Mouse (Mus musculus) kidney, postnatal 14 days (tissue): ENCODE measurements around the gene Zfp266.
A peak's percentile ranks its signal among the peaks of the same experiment; 100 is the strongest.
"Not testable (repeated sequence)": the region's sequence is repeated elsewhere in the genome, so short reads cannot be mapped to it uniquely, and the experiment has no call there.

Experiments used
- DNase-seq: peaks from one replicate; pipeline ENCODE4 v3.0.0; 2022; ENCODE audit warnings: mixed read lengths

Gene Zfp266

GRCm38 (mm10) chr9:20521306-20521957 is at the start of gene Zfp266:
TSS of gene Zfp266 (minus strand) at chr9:20521417.
- peak; percentile 93 for DNase-seq

GRCm38 (mm10) chr9:20565326-20566030 is 44.3 kb upstream of the Zfp266 start:
- not testable (repeated sequence) for DNase-seq

DNA sequence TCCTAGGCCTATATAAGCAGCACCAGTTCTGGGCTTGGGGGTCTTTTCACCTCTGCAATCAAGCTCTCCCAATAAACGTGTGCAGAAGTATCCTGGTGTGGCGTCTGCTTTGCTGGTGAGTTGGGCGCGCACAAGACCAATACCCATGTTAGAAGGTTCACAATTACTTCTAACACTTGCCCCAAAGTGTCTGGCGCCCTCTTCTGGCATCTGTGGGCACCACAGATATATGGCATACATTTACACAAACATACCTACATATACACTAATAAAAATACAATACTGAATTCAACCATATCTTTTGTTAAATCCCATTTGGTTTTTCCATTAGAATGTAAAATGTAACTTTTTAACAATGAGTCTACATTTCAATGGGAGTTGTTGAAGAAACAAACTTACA is 41.0 kb upstream of the Zfp266 start:
- no peak for DNase-seq

GRCm38 (mm10) chr9:20552698-20553097 is 31.5 kb upstream of the Zfp266 start:
- no peak for DNase-seq

DNA sequence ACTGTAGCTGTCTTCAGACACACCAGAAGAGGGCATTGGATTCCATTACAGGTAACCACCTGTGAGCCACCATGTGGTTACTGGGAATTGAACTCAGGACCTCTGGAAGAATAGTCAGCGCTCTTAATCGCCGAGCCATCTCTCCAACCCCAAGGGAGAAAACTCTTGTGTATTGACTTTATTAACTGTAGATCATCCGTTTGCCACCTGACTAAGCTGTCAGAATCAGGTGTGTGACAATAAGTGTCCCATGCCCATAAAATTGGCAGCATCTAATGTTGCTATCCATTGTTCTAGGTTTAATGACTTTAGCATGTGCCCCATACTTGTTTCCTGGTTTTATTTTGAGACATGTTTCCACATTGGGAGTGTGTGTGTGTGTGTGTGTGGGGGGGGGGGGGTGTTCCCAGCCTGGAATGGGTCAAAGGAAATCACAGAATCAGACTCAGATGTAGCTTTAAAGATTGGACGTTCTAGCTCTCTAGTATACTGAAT is 30.6 kb upstream of the Zfp266 start:
- DNase-seq: no peak

DNA sequence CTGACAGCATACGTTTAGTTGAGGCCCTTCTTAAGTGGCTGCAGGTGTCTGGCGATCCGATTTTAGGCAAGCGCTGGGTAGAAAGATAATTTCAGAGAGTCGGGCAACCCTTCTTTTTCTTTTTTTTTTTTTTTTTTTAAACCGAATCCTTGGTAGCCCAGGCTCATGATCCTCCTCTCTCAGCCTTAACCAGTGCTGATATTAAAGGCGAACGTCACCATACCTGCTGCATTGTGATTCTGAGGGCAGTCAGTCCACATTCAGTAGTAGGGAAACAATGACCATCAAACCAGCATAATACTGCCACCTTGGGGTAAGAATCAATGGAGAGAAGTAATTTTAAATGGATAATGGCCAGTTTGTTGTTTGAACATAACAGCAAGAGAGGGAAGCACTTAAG is 23.9 kb upstream of the Zfp266 start:
- peak; percentile 57 for DNase-seq

DNA sequence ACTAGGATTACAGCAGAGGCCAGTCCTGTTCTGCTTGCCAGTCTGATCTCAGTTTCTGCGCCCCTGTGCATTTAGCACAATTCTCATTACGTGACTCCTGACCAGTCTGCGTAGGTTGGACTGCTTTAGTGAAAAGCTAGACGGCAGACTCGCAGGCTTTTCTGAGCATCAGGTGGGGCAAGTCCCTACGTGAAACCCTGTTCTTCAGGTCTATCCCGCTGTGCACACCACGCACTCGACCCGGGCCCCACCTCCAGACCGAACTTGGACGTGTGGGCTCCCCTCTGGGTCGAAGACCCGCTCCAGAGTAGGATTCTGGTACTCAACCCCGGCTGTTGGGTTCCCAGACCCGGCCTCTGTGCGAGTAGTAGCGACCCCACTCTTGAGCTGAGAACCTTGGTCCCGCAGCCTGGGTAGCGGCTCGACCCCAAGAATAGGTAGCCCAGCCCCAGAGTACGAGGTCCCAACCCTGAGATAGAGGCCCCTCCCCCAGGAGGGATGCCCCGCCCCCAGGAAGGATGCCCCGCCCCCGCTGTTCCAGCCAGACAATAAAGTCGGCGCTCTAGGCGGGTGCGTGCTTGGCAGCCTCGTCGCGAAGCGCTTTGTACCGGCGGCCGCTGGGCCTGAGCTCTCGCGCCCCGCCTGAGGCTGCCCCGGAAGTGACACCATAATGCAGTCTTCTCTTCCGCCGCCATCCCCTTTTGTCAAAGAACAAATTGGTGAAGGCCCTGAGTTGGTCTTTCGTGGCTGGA is 23.0 kb upstream of the Zfp266 start:
- peak; percentile 91 for DNase-seq

DNA sequence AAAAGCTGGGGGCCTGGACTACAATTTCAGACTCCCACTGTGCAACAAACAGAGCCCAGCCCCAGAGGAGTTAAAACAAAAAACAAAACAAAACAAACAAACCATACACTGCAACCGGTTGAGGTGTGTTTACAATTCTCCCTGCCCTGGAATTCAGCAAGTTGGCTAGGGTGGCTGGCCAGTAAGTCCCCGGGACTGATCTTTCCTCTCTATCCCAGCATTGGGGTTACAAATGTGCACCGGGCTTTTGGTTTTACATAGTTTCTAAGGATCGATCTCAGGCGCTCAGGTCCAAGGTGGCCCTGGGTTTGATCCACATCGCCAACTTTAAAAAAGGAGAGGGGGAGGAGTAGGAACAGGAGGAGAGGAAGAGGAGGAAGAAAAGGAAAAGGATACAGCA is 22.3 kb upstream of the Zfp266 start:
- no peak for DNase-seq

DNA sequence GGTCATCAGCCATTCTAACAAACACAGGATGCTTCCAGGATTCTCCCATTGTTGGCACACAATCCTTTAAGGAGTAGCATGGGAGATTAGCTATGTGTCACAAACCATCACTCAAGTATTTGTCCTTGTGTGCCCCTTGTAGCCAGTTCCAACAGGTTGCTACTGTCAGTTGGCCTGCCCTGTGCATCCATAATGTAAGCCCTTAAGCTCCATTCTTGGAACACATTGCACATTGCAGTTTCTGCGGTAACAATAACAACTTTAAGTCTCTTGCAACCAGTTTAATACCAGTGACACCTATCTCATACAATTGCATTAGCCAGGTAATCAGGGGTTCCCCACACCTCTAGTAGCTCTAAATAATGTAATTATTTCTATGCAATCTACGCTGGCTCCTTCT is 15.4 kb upstream of the Zfp266 start:
- DNase-seq: no peak

DNA sequence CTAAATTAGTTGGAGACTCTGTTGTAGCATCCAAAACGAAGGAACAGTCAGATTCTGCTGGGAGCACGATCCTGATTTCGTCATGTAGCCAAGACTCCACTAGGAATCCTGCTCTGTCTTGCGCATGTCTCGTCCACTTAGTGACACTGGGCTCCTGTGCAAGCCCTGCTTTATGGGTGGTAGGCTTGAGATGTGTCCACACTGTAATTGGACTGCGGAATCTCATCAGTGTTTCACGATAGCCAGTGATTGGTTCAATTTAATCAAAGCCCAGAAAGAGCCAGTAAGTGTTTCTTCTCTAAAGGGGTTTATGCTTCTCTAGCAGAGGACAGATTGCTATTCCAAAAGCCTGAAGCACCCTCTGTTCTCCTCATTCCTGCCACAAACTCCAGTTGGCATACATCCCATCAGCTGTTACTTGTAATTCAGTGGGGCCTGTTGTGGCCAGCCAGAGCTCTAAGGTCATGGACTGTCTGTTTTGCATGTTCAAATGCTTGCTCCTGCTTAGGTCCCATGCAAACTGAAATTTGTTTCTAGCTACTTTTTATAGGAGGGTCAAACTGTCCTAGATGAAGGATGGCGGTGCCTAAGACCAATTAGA is 13.2 kb upstream of the Zfp266 start:
- no peak for DNase-seq

DNA sequence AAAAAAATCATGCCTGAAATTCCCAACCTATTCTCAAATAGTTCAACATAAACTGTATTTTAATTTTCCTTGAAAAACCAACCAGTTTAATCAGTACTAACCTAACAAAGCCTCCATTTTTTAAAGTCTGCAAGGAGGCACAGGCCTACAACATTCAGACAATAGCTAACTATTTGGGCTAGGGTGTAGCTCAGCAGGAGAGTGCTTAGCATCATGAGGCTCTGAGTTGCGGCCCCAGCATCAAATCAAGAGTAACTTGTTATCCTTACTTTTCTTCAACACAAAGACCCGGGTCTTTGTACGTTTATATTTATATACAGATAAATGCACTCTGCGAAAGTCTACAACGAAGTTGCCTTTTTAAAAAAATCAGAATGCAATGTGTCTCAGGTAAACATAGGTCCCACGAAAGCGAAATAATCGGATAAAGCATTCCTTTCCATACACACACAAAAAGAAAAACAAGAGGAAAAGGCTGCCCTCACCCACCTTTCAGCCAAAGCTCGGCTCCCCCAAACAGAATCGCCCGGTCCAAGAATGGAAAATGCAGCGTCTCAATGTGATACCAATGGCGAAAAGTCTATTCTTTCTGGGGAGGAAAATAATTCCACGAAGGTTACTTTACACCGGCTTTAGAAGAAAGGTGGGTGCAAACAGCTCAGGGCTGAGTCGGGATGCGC is 546 bp downstream of the Zfp266 start:
- DNase-seq: peak; percentile 10

GRCm38 (mm10) chr9:20519949-20520348 is 1.3 kb downstream of the Zfp266 start:
- DNase-seq: no peak

DNA sequence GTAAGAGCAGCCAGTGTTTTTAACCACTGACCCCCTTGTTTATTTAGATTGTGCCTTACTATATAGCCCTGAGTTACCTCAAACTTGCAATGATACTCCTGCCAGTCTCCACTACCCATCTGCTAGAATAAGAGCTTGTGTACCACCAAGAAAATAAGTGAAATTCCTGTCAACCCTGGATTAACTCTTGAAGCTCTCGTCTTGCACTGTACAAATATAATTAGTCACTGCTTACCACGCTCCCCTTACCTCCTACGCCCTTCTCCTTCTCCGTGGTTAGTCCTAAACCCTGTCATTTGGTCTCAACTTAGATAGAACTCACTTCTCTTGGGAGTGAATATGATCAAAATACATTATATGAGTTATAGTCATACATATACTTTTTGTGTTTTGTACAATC is 2.5 kb downstream of the Zfp266 start:
- no peak for DNase-seq

GRCm38 (mm10) chr9:20517727-20518126 is 3.5 kb downstream of the Zfp266 start:
- no peak for DNase-seq

- no peak for DNase-seq
Observed at GRCm38 (mm10) chr9:20514016-20514415, 7.2 kb downstream of the Zfp266 start.

GRCm38 (mm10) chr9:20512714-20513113 is 8.5 kb downstream of the Zfp266 start:
- DNase-seq: no peak

DNA sequence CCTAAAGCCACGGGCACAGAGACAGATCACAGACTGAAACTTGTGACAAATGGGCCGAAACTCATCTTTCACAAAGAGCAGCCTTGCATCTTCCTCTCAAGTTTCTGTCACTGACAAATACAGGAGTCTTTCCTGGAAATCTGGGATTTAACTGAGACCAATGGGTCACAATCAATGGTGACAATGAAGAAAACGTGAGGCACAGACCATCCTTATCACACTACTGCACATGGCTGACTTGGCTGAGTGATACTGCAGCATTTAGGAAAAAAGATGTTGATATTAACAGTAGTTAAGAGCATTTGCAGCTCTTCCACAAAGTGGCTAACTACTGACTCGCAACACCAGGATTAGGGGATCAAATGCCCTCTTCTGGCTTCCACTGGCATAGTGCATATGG is 9.6 kb downstream of the Zfp266 start:
- no peak for DNase-seq

DNA sequence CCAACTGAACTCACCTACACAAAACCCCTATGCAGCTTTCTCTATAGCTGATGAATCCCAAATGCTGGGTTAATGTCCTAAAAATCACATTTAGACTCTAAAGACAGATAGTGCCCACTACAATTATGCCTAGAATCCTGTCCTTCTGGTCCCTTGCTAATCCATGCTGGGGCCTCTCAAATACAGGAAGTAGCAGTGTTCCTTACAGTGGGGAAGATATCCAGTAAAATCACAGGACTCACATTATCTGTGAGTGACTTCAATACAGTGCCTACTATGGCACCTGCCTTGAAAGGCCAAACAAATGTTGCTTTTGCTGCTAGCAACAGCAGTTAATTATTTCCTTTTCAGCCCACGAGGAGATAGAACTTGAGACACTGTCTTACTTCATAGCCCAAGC is 10.9 kb downstream of the Zfp266 start:
- DNase-seq: no peak

- no peak for DNase-seq
Observed at GRCm38 (mm10) chr9:20509676-20510075, 11.5 kb downstream of the Zfp266 start.

DNA sequence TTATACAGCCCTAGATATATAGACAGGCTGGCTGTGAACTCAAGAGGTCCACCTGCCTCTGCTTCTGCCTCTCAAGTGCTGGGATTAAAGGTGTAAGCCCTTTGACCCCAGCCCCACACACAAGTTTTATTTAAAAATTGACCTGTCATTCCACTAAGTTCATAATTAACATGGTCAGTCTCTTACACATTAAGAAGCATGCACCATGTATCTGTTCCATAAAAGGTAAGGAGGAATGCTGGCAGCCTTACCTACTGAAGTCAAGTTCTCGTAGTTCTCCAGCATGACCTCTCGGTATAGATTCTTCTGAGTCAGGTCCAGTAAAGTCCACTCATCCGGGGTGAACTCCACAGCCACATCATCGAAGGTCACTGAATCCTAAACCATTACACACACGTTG is 16.4 kb downstream of the Zfp266 start:
- peak; percentile 41 for DNase-seq

DNA sequence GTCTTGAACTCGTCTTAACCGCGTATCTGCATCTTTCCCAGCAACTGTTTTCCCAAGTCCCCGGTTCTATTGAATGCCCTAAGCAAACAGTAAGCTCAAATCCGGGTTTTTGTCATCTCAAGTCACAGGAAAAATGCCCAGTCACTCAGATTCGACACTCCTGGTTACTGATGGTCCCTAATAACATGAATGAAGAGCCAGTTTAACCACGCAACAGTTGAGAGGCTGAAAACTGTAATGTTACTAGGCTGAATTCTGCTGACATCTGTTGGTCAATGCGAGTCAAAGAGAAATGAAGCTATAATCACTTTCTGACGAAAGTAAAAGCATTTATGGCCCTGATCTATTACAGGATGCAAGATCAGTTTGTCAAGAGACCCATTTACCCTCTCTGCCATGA is 27.9 kb downstream of the Zfp266 start:
- DNase-seq: peak; percentile 13

GRCm38 (mm10) chr9:20492527-20493233 is 28.5 kb downstream of the Zfp266 start, which contains the start of gene Zfp426:
TSS of gene Zfp426 (minus strand) at chr9:20492746.
- DNase-seq: peak; percentile 91
